Mouse (Mus musculus) 416B (cell line): ENCODE measurements around the gene Il12rb2.

ENCODE experiments used
- DNase-seq: peaks from one replicate; pipeline ENCODE4 v3.0.0; 2011; ENCODE audit warnings: low read depth

Gene Il12rb2

GRCm38 (mm10) chr6:67292042-67292623 lies 83.9 kb downstream of the Il12rb2 start:
- peak; percentile 63 for DNase-seq

- peak; percentile 65 for DNase-seq
Measured at GRCm38 (mm10) chr6:67282897-67283296, 93.1 kb downstream of the Il12rb2 start.

GRCm38 (mm10) chr6:67281614-67282197 lies 94.3 kb downstream of the Il12rb2 start:
- peak; percentile 56 for DNase-seq

DNA sequence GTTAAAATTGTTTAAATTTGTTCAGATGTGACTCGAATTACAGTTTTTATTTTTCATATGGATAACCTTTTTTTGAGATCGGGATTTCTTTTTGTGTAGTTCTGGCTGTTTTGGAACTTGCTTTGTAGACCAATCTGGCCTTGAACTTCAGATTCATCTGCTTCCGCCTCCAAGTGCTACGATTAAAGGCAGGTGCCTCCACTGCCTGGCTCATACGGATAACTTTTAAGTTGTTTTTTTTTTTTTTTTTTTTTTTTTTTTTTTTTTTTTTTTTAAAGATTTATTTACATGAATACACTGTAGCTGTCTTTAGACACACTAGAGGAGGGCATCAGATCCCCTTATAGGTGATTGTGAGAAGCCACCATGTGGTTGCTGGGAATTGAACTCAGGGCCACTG lies 98.0 kb downstream of the Il12rb2 start:
- no peak for DNase-seq

DNA sequence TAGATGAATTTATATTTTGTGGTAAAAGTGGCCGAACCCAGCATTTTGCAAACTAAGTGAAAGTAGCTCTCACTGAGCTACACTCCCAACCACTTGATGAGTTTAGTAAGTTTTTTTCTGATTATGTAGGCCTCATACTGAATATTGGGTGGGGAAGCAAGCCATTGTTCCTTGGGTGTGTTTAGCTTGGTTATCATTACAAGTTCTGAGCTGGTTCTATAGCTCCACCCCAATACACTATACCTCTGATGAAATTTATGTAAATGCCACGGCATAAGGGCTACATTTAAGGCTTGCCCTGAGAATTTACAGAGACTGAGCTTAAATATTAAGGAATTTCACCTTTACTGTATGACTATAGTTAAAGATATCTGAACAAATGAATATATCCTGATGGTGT lies 106.5 kb downstream of the Il12rb2 start:
- peak; percentile 59 for DNase-seq

- DNase-seq: no peak
Measured at GRCm38 (mm10) chr6:67268983-67269382, 107.0 kb downstream of the Il12rb2 start.

DNA sequence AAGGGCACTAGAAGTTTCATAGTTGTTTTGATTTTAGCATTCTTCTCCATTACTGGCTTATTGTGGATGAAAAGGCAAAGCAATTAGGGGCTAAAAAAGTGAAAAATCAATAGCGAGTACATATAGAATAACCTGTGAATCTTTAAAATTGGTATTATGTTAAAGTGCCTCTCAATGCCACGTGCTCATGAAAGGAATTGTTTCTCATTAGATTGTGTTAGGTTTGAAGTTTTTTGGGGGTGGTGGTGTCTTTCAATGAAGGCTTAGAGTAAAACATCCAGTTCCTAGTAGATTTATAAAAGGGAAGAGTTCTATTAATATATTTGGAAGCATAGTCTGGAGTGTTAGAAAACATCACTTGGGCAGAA lies 107.8 kb downstream of the Il12rb2 start:
- DNase-seq: no peak

DNA sequence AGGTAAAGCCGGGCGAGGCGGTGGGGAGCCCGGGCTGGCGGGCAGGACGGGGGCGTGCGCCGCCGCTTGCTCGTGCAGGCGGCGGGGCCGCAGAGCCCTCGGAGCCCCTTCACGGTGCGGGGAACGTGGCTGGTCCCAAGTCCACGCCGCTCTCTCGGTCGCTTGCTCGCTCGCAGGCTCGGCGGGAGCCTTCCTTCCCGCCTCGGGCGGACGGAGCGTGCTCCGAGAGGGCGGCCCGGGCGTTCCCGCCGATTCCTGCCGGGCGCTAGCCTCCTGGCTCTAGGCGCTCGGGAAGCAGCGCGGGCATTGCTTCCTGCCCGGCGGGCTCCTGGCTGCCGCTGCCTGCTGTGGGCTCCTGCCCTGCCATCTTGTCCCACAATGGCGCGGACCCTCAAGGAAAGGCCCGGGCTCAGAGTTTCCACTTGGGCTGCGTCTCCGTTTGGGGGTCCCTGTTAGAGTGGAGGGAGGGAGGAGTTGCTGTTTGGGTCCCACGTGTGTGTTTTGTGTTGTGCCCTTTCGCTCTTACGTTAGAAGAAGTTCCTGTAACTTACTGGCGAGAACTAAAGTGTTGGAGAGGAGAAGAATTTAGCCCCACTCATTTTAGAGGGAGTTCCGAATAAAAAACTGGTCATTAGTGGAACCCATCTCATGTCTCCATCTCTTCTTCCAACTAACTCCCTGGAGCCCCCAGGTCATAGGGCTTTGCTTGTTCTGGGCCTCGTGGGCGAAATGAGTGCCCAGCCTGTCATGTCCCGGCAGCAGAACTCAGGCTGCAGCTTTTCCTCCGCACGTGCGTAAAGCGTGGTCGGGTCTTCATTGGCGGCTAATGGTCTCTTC lies 108.4 kb downstream of the Il12rb2 start:
- DNase-seq: peak; percentile 70

- DNase-seq: peak; percentile 98
Measured at GRCm38 (mm10) chr6:67266664-67267407, 109.2 kb downstream of the Il12rb2 start.

GRCm38 (mm10) chr6:67266159-67266657 lies 109.8 kb downstream of the Il12rb2 start:
- no peak for DNase-seq

DNA sequence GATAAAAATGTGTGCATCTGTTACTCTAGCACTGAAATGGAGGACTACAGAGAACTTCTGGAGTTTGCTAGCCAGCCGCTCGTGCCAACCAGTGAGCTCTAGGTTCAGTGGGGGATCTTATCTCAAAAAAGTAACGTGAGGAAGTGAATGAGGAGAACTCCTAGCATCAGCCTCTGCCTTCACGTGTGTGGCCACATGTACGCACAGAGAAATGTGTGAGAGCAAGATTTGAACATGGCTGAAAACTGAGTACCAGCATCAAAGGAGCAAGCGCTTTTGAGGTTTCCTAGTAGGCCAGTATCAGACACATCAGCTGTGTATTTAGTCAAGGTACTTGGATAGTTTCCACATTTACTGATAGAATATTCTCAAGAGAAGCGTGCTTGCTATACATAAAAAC lies 111.1 kb downstream of the Il12rb2 start:
- DNase-seq: no peak

GRCm38 (mm10) chr6:67251095-67251494 lies 124.9 kb downstream of the Il12rb2 start:
- no peak for DNase-seq

DNA sequence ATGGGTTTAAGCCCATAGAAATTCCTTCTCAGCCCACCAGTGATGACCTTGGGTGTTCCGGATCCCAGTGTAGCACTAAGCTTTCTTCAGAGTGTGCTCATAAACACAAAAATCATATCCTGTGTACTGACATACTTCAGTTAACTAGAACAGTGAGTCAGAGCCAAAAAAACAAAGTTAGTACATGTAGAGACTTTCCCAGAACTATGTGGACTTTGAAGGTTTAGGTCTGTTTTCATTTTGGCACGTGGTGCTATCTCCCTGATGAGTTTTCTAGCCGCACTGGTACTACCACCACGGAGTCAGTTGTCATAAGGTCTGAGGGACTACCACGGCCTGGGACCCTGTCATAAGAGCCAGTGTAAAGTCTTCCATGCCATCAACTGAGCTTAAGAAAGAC lies 131.5 kb downstream of the Il12rb2 start:
- no peak for DNase-seq

GRCm38 (mm10) chr6:67243765-67244420 lies 132.1 kb downstream of the Il12rb2 start:
- no peak for DNase-seq
